Comparison of ENCODE assay signal across 17 mouse cellular contexts in the genomic region with DNA sequence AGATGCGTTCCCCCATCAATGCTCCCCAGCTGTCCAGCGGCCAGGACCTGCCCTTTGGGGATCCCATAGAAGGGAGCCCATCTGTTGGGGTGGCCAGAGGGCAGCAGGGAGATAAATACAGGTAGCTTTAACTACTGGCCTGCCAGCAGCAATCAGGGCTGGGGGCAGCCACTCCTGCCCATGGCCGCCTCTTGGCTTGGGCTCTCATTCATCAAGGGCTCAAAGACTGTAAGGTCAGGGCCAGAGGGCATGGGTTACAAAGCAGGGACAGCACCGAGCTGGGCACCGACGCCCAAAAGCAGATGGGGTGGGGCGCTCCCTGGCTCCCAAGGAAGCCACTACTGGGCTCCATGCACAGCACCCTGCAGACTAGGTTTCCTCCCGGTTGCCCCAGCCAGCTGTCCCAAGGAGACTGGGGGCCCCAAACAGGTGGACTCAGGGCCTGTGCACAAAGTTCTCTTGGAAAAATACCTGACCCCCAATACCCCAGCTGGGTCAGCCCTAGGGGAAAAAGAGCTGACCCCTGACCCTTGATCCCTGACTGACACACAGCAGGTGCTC. TPM values are rescaled to one million over a fixed set of nuclear protein-coding genes. Genes with fewer than 3 reads are reported as not detected.
DNase-seq lines count a peak whose midpoint lies in the region; ATAC-seq and TF ChIP-seq lines count a peak whose summit lies in the region.
"Had no signal": no experiment of that assay in that cellular context is flagged by ENCODE, and none has a peak within 500 bp of the region (broad histone marks: within the 10 kb centered on the region; RNA-seq: fewer than 3 reads in every experiment).

No protein-coding gene starts in this region.

- no peaks in the 10 kb centered on the region for H3K9me3 ChIP-seq in liver, embryonic 12.5 days (replicated peaks)
- no peaks in the 10 kb centered on the region for H3K9me3 ChIP-seq in liver, postnatal 0 days (ENCODE audit: low read length)
- H3K9me3 ChIP-seq in limb, embryonic 10.5 days (replicated peaks) = no peaks in the 10 kb centered on the region
- H3K9me3 ChIP-seq: heart, embryonic 15.5 days; midbrain, embryonic 12.5 days had no signal

- no peak overlapping the region for H3K27ac ChIP-seq in liver, embryonic 12.5 days
- no peak overlapping the region for H3K27ac ChIP-seq in liver, postnatal 0 days (ENCODE audit: low read depth)
- 0 out of 2 replicates have a peak overlapping the region, but pooled peaks have one; percentile 19 for H3K27ac ChIP-seq in limb, embryonic 10.5 days
- H3K27ac ChIP-seq: kidney, postnatal 0 days; midbrain, embryonic 12.5 days had no signal

- TF ChIP-seq CTCF in liver, postnatal 0 days (IDR thresholded peaks at IDR 0.05; ENCODE audit: low read depth) = no peak

- H3K4me3 ChIP-seq in liver, embryonic 12.5 days = no peak overlapping the region
- H3K4me3 ChIP-seq in liver, postnatal 0 days (ENCODE audit: low read depth, low read length) = no peak overlapping the region
- no peak overlapping the region for H3K4me3 ChIP-seq in limb, embryonic 10.5 days
- H3K4me3 ChIP-seq: erythroblast, embryonic 14.5 days; heart, embryonic 15.5 days; midbrain, embryonic 12.5 days had no signal

- peak overlapping the region; percentile 27; the same call in 1 of the 2 replicates for H3K9ac ChIP-seq in liver, embryonic 12.5 days
- no peak overlapping the region for H3K9ac ChIP-seq in liver, postnatal 0 days (replicated peaks)
- H3K9ac ChIP-seq: heart, embryonic 15.5 days; midbrain, embryonic 12.5 days had no signal

- no peak for TF ChIP-seq EP300 in liver, postnatal 0 days (IDR thresholded peaks at IDR 0.05; ENCODE audit: low read depth)

- peaks cover 31% of the 10 kb centered on the region for H3K36me3 ChIP-seq in liver, embryonic 12.5 days
- peaks cover 22% of the 10 kb centered on the region for H3K36me3 ChIP-seq in liver, postnatal 0 days (replicated peaks; ENCODE audit: insufficient read depth, low read length)
- peaks cover 28% of the 10 kb centered on the region for H3K36me3 ChIP-seq in limb, embryonic 10.5 days

- ATAC-seq in liver, embryonic 12.5 days = no peak
- ATAC-seq in liver, postnatal 0 days = no peak

- no peak overlapping the region for H3K4me2 ChIP-seq in liver, embryonic 12.5 days
- no peak overlapping the region for H3K4me2 ChIP-seq in liver, postnatal 0 days (ENCODE audit: low read depth, low read length)
- H3K4me2 ChIP-seq: heart, embryonic 15.5 days; midbrain, embryonic 12.5 days had no signal

- WGBS in liver, embryonic 12.5 days (ENCODE audit: insufficient replicate concordance) = 67% methylated on average over 8 of the region's 8 CpGs
- 60% methylated on average over 8 of the region's 8 CpGs for WGBS in liver, postnatal 0 days (ENCODE audit: insufficient replicate concordance)
- WGBS in limb, embryonic 10.5 days = 45% methylated on average over 8 of the region's 8 CpGs

- DNase-seq in cerebellum, adult 9-10 months = peak; percentile 12
- DNase-seq in cerebellum, adult 11 months = no peak
- no peak for DNase-seq in liver, postnatal 0 days
- DNase-seq in adrenal gland, postnatal 10 days = peak; percentile 45
- DNase-seq in limb, embryonic 10.5 days (ENCODE audit: low spot score) = no peak
- no peak for DNase-seq in left cerebral cortex, postnatal 25 days (ENCODE audit: low spot score in 2 of 2)
- DNase-seq in heart, adult 8-10 months (ENCODE audit: low spot score) = no peak
- DNase-seq: gastrocnemius, postnatal 10 days; heart, adult 18-20 months; right cerebral cortex, adult 18-20 months; spleen, adult 18-20 months; thymus, adult 18-20 months had no signal

- intact Hi-C loops in left cerebral cortex, postnatal 25 days (cut with DNase I) = no loop called here

- H3K27me3 ChIP-seq in liver, embryonic 12.5 days (replicated peaks) = no peaks in the 10 kb centered on the region
- H3K27me3 ChIP-seq in liver, postnatal 0 days (ENCODE audit: insufficient read depth, low read length) = no peaks in the 10 kb centered on the region
- H3K27me3 ChIP-seq in limb, embryonic 10.5 days (ENCODE audit: low read depth, poor library complexity, severe bottlenecking) = no peaks in the 10 kb centered on the region
- H3K27me3 ChIP-seq: heart, embryonic 15.5 days; midbrain, embryonic 12.5 days had no signal

- peaks cover 14% of the 10 kb centered on the region; the same call in 1 of the 2 replicates for H3K4me1 ChIP-seq in liver, embryonic 12.5 days
- H3K4me1 ChIP-seq in liver, postnatal 0 days (ENCODE audit: insufficient read depth) = no peaks in the 10 kb centered on the region
- peaks cover 20% of the 10 kb centered on the region for H3K4me1 ChIP-seq in limb, embryonic 10.5 days

RNA-seq across cellular contexts. Expression of a gene that starts 19.9 kb away (rescaled TPM):
- 162 and 165 TPM in 2 replicates for polyA plus RNA-seq in liver, embryonic 12.5 days (2016; fragmentation: Nextera tagmentation; extraction: Ambion mirVana)
- polyA plus RNA-seq in liver, postnatal 0 days (2015; fragmentation: Nextera tagmentation; extraction: Ambion mirVana) = 92.7 and 97.5 TPM in 2 replicates
- 10 to 100 TPM; 69.6 to 82.9 TPM for total RNA-seq in adrenal gland, postnatal 10 days (2021)
- 196 and 215 TPM in 2 replicates for polyA plus RNA-seq in limb, embryonic 10.5 days (2016; fragmentation: Nextera tagmentation; extraction: Ambion mirVana)
- 10 to 100 TPM; 45.1 to 50.7 TPM for total RNA-seq in left cerebral cortex, postnatal 25 days (2021)
- total RNA-seq in heart, adult 8-10 months (2022) = 10 to 100 TPM; 39.1 to 45.9 (median 43.7) TPM

RNA-seq across cellular contexts. Expression of a gene that starts 53.3 kb away (rescaled TPM):
- polyA plus RNA-seq in liver, embryonic 12.5 days (2016; fragmentation: Nextera tagmentation; extraction: Ambion mirVana) = 6.7 and 7.3 TPM in 2 replicates
- polyA plus RNA-seq in liver, postnatal 0 days (2015; fragmentation: Nextera tagmentation; extraction: Ambion mirVana) = 3.7 and 4.3 TPM in 2 replicates
- total RNA-seq in adrenal gland, postnatal 10 days (2021) = 1 to 10 TPM; 5.9 to 7.5 TPM
- 0.26 and 0.46 TPM in 2 replicates for polyA plus RNA-seq in limb, embryonic 10.5 days (2016; fragmentation: Nextera tagmentation; extraction: Ambion mirVana)
- total RNA-seq in left cerebral cortex, postnatal 25 days (2021) = 100 to 1,000 TPM; 295 to 315 TPM
- total RNA-seq in heart, adult 8-10 months (2022) = 1 to 10 TPM; 2.1 to 4.2 (median 2.9) TPM

Comparison
In these comparisons a context has a peak if more than half of its experiments do, and no peak if none do; other contexts are left out.
1. DNase-seq: peak in cerebellum, adult 9-10 months (single experiment) and adrenal gland, postnatal 10 days (single experiment); none in cerebellum, adult 11 months (single experiment), liver, postnatal 0 days (single experiment), limb, embryonic 10.5 days (single experiment), left cerebral cortex, postnatal 25 days (0 of 2) and heart, adult 8-10 months (single experiment).
2. RNA of a gene that starts 53.3 kb away (total RNA-seq): 295 to 315 TPM in left cerebral cortex, postnatal 25 days; 5.9 to 7.5 TPM in adrenal gland, postnatal 10 days and 2.1 to 4.2 TPM in heart, adult 8-10 months; every median in the first group is over 10 times any median in the second.